Mouse (Mus musculus): ENCODE measurements around the gene Commd3.

The Commd3 gene

DNA sequence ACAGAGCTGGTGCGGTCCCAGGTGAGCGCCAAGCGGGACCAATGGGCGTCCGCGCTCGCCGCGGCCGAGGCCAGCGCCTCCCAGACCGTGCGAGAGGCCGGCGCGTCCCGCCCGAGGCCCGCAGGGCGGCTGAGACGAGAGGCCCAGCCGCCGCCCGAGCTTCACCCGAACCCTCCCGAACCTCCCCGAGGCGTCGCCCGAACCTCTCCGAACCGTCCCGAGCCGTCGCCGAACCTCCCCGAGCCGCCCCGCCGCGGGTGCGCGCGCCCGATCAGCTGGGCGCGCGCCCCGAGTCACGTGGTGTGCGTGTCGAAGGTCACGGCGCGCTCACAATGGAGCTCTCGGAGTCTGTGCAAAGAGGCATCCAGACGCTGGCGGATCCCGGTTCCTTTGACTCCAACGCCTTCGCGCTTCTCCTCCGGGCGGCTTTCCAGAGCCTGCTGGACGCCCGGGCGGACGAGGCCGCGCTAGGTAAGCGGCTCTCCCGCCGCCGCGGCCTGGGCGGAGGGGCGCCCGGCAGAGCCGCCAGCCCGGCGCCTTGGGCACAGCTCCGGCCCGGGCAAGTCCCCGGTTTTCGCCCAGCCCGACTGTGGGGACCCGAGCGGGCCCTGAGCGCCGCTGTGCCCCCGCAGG lies at the start of gene Commd3:
Gene Commd3, plus strand, starts transcription at position 252 of the 633 bp plus-strand sequence.
- peak; percentile 98 for DNase-seq (ENCODE audit: inconsistent ontology term)

DNA sequence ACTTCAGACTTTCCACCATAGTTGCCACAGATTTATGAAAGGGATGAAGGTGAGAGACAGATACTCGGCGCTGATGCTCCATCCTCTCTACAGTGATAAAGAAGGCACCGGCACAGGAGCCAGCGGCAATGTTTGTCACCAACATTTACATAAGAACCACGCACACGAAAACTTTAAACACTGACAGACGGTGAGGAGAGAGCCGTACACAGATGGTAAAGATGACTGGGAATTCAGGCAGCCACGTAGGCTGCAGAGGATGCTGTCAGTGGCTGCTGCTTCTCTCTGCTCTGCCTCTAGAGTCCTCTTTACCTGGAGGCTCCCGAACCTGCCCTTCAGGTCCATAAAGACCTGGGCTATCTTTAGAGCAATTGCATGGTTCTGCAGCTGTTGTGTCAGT lies 49.0 kb upstream of the Commd3 start:
- no peak for DNase-seq (ENCODE audit: inconsistent ontology term)

DNA sequence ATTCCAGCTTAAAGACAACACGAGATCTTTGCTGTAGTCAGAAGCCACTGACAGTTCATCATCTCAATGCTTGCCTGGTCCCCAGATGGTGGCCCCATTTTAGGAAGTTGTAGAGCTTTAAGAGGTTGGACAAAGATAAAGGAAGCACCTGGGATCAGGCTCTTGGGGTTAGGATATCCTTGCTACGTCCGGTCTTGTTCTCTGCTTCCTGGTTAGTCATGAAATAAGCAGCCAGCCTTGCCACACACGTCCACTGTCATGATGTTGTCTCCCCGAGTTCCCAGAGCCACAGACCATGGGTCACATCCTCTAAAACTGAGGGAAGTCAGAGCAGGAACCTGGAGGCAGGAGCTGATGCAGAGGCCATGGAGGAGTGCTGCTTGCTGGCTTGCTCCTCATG lies 41.6 kb upstream of the Commd3 start:
- no peak for DNase-seq (ENCODE audit: inconsistent ontology term)

DNA sequence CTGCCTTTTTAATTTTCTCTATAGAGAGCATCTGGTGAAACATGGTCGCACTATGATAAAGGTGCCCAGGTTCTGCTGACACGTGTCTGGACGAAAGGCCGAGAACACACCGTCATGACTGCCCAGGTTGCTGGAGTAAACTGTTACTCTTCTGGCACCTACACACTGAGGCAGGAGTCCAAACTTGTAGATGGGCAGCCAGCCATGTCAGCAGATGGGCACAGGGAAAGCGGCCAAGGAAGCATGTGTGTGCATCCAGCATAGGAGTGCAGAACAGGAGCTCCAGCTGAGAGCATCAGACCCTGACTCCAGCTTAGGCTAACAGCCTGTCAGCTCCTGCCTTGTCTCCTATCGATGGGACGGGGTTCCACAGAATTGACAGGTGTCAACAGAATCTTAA lies 37.1 kb upstream of the Commd3 start:
- DNase-seq (ENCODE audit: inconsistent ontology term): peak; percentile 69

DNA sequence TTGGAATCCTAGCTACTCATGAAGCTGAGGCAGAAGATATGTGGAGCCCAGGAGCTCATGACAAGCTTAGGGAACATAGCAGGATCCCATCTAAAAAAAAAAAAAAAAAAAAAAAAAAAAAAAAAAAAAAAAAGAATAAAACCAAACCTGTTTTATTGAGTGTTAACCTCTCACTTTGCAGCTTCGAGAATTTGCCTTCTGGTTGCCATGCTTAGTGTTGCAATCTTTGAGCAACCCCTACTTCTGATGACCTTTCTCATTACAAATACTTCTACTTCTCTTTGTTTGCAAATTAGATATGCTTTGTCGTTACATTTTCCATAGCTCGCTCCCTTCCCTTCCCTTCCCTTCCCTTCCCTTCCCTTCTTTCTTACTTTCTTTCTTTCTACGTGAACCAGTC lies 23.6 kb upstream of the Commd3 start:
- DNase-seq (ENCODE audit: inconsistent ontology term): no peak

DNA sequence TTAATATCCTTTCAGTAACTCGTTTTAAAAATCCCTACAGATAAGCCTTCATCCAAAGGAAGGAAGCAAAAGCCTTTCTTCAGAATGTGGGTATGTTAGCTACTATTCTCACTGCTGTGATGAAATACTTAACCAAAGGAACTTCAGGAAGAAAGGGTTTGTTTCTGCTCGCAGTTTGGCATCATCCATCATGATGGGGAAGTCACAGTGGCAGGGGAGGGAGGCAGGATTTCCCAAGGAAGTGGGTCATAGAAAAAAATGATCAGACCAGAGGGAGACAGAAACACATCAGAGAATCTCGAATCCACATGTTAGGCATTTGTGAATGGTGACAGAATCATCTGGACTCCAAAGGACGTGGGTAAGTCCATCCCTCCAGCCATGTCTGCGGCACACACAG lies 17.4 kb upstream of the Commd3 start:
- DNase-seq (ENCODE audit: inconsistent ontology term): no peak

DNA sequence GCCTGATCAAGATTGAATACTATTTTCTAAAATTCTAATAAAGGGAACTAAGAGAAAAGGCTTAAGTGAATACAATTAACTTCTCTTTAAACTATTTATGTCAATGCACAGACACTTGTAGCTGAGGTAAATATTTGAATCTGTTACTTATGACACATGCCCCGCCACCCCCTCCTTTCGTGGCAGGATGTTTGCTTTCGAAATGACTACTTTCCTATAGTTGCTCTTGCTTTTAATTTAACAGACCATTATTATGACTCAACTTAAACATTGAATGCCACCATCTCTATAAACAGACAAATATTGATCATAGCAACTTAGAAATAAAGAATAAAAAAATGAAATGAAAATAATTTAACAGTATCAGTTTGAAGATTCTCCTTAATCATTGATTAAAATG lies 8.2 kb upstream of the Commd3 start:
- DNase-seq (ENCODE audit: inconsistent ontology term): no peak

DNA sequence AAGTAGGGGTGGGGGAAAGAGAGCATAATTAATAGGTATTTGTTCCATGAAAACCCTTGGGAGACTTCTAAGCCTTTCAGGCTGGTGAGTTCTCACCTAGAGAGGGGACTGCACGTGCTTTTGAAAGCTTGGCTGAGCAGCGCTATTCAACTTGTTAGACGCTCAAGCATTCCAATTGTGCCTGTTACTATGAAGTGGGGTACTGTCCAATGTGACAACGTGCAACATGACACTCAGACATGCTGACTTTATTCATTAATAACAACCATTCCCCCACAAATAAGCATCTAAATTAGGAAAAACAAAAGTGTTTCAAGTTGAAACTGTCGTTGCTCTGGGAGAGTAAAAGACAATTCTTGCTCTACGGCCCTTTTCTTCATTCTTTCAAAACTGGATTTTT lies 1.1 kb upstream of the Commd3 start:
- DNase-seq (ENCODE audit: inconsistent ontology term): no peak

DNA sequence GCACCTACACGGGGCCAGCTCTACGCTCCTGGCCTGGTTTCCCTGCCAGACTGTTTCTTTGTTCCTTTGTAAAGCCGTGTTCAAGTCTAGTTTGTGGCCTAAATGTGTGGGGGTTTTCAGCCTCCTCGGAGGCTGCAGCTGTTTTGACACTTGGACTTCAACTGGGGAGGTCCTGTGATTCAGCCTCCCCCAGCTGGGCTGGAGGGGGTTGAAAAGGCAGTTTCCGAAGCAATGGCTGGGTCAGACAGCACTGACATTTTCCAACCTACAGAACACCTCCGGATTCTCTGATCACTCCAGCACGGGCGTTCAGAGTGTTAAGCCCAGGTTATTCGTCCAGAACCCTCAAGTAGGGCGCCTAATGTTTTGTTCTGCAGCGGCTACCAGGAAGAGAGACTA lies 581 bp downstream of the Commd3 start:
- no peak for DNase-seq (ENCODE audit: inconsistent ontology term)

DNA sequence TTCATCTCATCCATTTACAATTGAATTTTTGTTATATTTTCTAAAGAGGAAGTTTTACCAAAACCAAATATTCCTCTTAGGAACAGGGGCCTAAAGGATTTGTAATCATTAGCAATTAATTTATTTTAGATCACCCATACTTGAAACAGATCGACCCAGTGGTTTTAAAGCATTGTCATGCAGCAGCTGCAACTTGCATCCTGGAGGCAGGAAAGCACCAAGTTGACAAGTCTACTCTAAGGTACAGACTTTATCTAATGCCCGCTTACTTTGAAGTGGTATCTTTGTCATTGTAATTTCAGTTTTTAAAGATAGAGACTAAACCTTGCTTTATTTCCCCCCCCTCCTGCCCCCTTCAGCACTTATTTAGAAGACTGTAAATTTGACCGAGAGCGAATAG lies 1.6 kb downstream of the Commd3 start:
- no peak for DNase-seq (ENCODE audit: inconsistent ontology term)

DNA sequence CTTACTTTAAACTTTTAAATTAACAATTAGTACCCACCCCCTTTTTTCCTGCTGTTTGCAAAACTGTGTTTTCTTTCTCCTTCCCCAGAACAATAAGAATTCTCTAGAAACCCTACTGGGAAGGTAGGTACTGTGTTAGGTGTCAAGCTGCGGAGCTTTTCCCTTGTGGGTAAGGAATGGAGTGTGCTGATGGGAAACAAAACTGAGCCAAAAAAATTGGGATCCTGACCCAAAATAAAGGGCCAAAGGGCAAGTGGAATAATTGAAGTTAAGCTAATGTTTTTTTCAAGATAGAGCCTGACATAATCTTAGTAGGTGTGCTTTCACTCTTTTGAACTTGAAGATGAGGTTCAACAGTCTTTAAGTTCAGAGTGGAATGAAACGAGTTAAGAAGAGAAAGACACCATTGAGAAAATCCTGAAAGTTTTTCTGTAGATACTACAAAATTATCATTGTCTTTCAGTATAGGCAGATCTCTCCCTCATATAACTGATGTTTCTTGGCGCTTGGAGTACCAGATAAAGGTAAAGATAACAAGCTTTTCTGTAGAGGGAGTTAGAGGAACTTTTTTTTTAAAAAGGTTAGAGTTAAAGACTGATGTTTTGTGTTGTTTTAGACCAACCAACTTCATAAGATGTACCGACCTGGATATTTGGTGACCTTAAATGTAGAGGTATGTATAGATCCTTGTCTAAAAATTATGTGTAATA lies 2.2 kb downstream of the Commd3 start:
- DNase-seq (ENCODE audit: inconsistent ontology term): no peak

DNA sequence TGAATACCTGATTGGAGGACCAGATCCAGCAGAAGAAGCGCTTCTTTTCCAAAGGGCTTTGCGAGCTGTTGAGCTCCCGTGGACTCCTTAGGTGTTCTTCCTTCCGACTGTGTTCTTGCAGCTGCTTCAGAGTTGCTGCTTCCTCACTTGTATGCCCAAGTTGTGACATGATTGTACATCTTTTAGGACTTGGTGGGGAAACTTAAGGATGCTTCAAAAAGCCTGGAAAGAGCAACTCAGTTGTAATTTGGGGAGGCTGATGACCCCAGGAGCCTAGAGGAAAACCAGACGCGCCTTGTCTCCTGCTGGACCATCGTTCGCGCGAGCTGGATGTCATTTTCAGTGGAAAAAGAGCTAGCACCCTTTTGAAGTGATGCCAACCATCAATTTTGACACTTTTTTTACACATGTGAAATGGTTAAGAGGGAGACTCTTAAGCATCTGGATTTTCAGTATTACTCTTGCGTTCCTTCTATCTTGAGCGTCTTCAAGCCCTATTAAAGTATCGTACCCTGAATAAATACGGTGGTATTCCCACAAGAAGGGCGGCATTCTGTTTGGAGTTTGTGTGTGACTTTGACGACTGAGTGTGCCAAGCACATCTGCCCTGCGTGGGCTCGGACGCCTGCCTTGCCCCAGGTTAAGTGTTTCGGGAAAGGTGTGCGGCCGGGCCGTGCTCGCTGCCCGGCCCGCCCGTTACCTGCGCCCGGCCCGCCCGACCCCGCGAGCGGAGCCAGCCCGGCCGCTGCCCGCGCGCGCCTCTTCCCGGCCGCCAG lies 3.7 kb downstream of the Commd3 start:
- no peak for DNase-seq (ENCODE audit: inconsistent ontology term)

DNA sequence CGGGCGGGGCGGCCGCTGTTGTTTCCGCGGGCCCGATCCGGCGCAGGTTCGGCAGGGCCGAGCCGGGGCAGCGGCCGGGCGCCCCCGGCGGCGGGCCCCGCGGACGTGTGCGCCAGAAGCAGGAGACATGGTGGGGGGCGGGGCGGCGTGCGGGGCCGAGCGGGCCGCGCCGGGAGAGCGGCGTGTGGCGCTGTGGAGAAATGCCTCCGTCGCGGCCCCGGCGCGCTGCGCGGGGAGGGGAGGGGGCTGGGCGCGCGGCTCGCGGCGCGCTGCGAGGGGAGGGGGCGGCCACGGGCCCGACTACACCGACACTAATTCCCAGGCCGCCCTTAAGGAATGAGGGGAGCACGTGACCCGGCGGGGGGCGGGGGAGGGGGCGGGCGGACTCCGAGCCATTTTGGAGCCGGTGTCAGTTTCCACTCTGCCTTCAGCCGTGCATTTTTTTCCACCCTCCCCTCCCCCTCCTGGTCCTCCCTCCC lies 4.3 kb downstream of the Commd3 start:
- peak; percentile 90 for DNase-seq (ENCODE audit: inconsistent ontology term)

DNA sequence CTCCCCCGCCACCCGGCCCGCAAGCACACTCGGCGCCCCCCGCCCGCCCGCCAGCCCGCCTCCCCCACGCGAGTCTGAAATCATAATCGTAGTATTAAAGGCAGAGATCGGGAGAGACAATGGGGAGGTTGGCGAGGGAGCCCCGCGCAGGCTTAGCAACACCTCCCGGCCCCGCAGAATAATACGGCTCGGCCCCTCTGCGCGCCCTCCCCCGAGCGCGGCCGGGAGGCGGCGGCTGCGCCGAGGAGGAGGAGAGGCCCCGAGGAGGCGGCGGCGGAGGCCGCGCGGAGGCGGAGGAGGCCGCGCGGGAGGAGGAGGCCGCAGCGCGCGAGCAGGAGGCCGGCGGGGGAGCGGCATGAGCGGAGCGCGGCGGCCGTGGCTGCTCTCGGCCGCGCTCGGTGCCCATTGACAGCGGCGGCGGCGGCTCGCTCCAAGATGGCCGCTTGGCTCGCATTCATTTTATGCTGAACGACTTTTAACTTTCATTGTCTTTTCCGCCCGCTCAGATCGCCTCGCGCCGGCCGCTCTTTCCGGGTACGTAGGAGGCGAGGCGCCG lies 4.8 kb downstream of the Commd3 start, which contains the start of gene Bmi1:
Gene Bmi1, plus strand, starts transcription at position 83 of the 556 bp plus-strand sequence.
- peak; percentile 83 for DNase-seq (ENCODE audit: inconsistent ontology term)

DNA sequence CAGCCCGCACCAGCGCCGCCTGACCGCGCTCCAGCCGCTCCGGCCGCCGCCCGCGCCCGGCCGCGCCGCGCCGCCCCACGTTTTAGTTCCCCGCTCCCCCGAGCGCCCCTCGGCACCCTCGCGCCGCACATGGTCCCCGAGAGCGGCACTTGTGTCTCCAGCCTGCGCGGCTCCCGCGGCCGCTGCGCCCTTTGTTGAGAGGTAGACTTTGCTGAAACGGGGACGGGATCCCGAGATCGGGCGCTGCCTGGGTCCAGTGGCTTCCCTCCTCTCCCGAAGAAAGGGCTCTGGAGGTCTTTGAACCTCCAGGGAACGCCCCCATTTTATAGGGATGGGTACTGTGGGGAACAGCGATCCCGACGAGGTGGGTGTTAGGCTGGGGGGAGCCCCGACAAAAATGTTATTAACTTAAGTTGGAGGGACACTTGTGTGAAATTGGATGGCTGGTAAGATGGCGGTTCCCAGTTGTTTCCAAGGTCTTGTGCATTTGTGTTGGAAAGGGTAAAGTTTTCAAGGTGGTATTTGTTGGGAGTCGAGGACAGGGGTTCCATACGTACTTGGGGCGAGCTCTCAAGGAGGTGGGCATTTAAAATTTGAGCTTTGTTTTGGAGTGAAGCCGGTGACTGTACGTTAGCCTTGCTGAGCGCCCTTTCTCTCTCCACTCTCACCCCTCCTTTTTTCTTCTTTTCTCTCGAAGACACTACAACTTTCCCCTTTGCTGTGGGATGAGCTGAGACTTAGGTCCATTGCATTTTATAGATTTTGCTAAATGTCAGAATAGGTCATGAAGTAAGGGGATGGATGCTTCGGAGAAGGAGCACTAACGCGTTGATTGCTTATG lies 5.7 kb downstream of the Commd3 start:
- DNase-seq (ENCODE audit: inconsistent ontology term): peak; percentile 67

DNA sequence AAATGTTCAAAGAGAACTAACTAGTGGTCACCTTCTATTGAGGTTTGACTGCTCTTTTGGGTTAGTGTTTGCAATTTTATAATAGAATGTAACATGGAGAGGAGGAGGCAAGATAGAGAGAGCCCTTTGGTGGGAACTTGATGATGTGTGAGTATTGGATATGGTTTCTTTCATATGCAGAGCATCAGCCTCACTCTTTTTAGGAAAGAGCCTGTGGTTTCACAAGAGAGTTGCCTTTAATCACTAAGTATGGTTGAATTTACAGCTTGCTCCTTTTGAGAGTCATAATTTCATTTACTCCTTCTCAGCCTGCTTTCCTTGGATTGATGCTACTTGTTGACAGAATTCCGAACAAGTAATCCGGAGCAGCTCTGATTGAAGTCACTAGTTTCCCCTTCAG lies 7.5 kb downstream of the Commd3 start:
- no peak for DNase-seq (ENCODE audit: inconsistent ontology term)

DNA sequence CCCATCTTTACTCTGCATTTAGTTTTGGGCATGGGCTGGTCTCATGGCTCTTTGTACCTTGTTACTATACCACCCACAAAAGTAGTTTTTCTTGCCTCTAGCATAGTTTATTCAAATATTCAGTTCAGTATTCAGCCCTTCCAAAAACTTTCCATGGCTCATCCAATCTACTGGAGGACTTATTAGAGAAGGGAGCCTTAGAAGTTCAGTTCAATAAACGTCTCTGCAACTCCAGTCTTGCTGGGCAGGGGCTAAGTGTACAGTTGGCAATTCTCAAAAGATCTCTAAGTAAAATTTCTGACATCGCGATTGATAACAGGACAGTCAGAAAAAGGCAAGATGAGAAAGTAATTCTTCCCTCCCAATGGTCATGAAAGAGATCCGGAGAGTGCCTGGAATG lies 8.3 kb downstream of the Commd3 start:
- no peak for DNase-seq (ENCODE audit: inconsistent ontology term)

DNA sequence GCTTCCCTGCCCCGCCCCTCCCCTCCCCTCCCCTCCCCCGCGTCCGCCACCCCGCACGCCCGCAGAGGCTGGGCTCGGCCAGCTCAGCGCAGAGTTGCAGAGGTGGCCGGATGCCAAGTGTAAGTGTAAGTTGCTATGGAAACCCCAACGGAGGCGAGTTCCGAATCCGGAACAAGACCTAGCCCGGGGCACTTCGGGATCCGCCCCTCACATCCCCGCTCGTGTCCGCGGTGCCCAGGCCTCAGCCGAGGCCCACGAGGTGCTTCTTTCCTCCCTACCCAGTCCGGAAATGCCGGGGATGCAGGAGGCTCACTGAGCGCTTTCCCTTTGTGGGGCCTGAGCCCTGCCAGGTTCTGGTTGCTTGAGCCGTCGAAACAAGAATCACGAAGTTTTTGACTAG lies 8.8 kb downstream of the Commd3 start:
- DNase-seq (ENCODE audit: inconsistent ontology term): peak; percentile 40

DNA sequence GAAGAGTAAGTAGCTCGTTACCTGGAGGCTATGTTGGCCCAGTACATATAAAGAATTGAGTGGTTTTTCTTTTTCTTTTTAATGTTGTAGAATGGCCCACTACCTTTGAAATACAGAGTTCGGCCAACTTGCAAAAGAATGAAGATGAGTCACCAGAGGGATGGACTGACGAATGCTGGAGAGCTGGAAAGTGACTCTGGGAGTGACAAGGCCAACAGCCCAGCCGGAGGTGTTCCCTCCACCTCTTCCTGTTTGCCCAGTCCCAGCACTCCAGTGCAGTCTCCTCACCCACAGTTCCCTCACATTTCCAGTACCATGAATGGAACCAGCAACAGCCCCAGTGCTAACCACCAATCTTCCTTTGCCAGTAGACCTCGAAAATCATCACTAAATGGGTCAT lies 11.9 kb downstream of the Commd3 start:
- DNase-seq (ENCODE audit: inconsistent ontology term): no peak

DNA sequence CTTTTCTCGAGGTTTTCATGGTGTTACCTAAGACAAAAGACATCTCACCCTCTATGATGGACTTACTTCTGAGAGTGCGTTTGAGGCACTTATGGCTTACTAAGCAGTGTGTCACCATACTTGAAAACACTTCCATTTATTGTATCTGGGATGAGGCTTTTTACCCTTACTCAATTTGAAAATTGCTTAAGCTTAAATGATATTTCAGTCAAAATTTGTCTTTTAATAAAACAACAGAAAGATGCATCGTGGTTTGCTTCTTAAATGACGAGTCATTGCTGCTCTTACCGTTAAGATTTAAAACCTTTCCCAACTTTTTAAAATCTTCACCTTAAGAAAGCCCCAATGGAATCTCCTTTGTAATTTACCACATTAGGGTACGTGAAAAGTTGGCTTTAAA lies 14.2 kb downstream of the Commd3 start:
- DNase-seq (ENCODE audit: inconsistent ontology term): no peak

DNA sequence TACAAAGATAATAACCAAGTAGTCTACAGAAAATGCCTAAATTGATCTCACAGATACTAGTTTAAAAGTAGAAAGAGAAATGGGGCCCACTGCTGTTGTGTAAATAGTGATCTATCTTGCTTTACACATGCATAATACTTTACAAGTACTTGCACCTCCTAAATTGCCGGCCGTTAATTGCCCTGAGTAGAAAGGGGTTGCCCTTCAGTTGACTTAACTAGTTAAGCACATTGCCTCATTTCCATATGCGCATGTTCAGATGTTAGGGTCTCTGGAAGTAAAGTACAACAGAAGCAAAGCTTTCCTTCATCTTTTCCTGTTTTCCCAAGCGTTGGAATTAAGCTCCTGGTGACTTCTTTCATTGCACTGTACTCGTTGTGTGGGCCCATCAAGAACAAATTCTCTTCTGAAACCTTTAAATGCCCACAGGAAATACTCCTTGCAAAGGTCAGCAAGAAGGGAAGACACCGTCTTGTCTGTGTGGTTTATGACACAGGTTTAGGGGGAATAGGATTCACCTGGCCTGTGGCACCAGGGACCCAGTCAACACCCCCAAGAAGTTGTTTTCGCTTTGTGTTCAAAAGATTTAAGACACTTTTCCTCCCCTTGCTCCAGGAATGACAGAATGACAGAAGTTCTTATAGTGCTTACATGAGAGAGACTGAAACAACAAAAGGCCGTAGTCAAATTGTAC lies 14.8 kb downstream of the Commd3 start:
- no peak for DNase-seq (ENCODE audit: inconsistent ontology term)

Measured in Muller cell, postnatal 12 days (primary cell).